Mouse (Mus musculus) heart, postnatal 36 days (tissue): Measurements from ENCODE around the gene Slc41a1. TPM values are rescaled to one million over a fixed set of nuclear protein-coding genes. Genes with fewer than 3 reads are reported as not detected.
"Not testable (repeated sequence)": the region's sequence is repeated elsewhere in the genome, so short reads cannot be mapped to it uniquely, and the experiment has no call there.

Experiments used
- DNase-seq, 2 experiments: peaks; one replicate each; pipeline ENCODE4 v3.0.0; 2021 to 2022
- intact Hi-C: fragments of 180-260 bp; cut with DNase I; formaldehyde crosslinking; loops from one replicate; pipeline ENCODE4 v1.15.1; 2025
- total RNA-seq, 2 experiments: library from RNA; stranded (reverse); gene quantifications; 2 replicates each; pipeline ENCODE4 v1.2.3; 2021

Slc41a1 gene
- 10 to 100 TPM; 51.7 to 66.5 TPM for total RNA-seq

GRCm38 (mm10) chr1:131827207-131827786, at the start of gene Slc41a1:
Gene Slc41a1 (plus strand): TSS chr1:131827493.
- peak in 1 of 2 experiments; percentile 12 for DNase-seq

DNA sequence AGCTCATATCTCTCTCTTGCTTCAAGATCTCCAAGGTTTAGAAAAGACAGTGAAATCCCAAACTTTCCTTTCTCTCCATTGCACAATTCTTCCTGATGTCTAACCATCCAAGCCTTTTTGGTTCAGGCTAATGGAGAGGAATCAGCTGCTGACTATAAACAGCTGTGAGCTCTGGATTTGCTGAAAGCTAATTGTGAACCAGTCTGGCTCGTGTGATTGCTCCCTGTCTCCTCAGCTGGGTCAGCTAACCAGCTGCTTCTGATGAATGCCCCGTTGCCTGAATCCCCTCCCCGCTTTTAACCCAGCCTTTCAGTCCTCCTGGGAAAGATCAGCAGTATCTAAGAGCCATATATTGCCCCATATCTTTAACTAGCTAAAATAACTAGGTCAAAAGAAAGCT, 32.7 kb upstream of the Slc41a1 start:
- intact Hi-C loops, result no loop called here
- no peak for DNase-seq

More at GRCm38 (mm10) chr1:131827207-131827786, at the start of gene Slc41a1:
- intact Hi-C loops, result no loop called here

- intact Hi-C loops, result no loop called here
- no peak for DNase-seq
Observed at GRCm38 (mm10) chr1:131795171-131795570, 32.1 kb upstream of the Slc41a1 start.

GRCm38 (mm10) chr1:131797202-131797909, 29.9 kb upstream of the Slc41a1 start, which contains the start of gene Pm20d1:
Gene Pm20d1 (plus strand): TSS chr1:131797381.
- intact Hi-C loops, result no loop called here

DNA sequence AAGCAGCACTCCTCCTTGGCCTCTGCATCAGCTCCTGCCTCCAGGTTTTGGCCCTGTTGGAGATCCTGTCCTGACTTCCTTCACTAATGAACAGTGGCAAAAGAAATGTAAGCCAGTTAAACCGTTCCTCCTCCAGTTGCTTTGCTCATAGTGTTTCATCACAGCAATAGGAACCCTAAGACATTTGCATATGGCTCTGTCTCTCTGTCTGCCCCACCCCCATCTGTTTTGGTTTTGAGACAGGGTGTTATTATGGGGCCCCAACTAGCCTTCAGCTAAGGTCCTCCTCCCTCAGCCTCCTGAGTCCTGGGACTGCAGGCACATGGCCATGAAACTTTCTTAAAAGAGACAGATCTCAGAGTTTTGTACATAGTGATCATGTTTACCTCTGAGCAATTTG, 27.3 kb upstream of the Slc41a1 start:
- intact Hi-C loops, result no loop called here
- no peak for DNase-seq

More at GRCm38 (mm10) chr1:131797202-131797909, 29.9 kb upstream of the Slc41a1 start, which contains the start of gene Pm20d1:
- peak; percentile 44 to 49 for DNase-seq

GRCm38 (mm10) chr1:131801071-131801470, 26.2 kb upstream of the Slc41a1 start:
- no peak for DNase-seq
- intact Hi-C loops, result no loop called here

DNA sequence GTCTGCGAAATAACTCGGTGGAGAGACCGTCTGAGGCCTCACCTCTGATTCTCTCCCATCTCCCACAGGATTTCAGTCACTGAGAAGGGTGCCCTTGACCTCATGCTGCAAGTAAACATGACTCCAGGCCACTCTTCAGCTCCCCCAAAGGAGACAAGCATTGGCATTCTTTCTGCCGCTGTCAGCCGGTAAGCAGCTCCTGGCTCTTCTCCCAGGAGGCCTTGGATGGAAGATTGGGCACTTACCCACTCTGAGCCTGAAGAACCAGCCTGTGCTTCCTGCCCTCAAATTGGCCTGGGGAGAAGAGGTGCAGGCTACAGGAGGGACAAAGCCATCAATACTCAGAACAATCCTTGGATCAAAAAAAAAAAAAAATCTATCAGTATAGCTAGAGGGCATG, 24.6 kb upstream of the Slc41a1 start:
- intact Hi-C loops, result no loop called here

GRCm38 (mm10) chr1:131804166-131804565, 23.1 kb upstream of the Slc41a1 start:
- DNase-seq, result no peak
- intact Hi-C loops, result no loop called here

More for the DNA sequence above, 24.6 kb upstream of the Slc41a1 start:
- DNase-seq, result peak; percentile 24 to 28

GRCm38 (mm10) chr1:131808986-131809385, 18.3 kb upstream of the Slc41a1 start:
- intact Hi-C loops, result no loop called here
- no peak for DNase-seq

DNA sequence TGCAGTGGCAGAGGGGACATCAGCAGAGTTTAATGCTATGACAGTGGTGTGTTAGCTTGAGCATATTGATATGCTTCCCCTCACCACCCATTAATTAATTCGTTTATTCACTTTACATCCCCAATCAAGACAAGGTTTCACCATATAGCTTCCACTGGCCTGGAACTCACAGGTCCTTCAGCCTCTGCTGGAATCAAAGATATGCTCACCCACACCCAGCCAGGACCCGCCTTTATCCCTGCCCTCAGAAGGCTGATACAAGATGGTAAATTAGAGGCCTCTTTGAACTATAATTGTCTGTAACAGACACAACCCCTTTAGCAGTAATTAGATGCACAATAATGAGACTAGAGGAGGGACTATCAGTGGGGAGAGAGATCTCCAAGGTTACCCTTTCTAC, 17.6 kb upstream of the Slc41a1 start:
- intact Hi-C loops, result no loop called here

GRCm38 (mm10) chr1:131811393-131811792, 15.9 kb upstream of the Slc41a1 start:
- intact Hi-C loops, result no loop called here
- no peak for DNase-seq

More for the DNA sequence above, 17.6 kb upstream of the Slc41a1 start:
- no peak for DNase-seq

DNA sequence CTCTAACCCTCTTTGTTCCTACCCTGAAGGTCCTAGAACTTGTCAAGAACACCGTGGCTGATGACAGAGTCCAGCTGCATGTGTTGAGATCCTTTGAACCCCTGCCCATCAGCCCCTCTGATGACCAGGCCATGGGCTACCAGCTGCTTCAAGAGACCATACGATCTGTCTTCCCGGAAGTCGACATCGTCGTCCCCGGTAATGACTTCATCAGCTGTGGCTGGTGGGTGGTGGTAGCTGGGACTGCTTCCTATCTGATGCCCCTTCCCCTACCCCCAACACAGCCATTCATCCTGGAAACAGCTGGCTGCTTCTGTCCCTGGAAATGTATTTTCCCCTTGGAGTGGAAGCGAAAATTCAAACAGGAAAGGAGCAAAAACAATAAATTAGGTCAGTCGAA, 15.3 kb upstream of the Slc41a1 start:
- DNase-seq, result no peak
- intact Hi-C loops, result no loop called here

GRCm38 (mm10) chr1:131812631-131813295, 14.5 kb upstream of the Slc41a1 start:
- intact Hi-C loops, result no loop called here
- DNase-seq, result no peak

GRCm38 (mm10) chr1:131813731-131814130, 13.6 kb upstream of the Slc41a1 start:
- intact Hi-C loops, result no loop called here
- DNase-seq, result no peak

DNA sequence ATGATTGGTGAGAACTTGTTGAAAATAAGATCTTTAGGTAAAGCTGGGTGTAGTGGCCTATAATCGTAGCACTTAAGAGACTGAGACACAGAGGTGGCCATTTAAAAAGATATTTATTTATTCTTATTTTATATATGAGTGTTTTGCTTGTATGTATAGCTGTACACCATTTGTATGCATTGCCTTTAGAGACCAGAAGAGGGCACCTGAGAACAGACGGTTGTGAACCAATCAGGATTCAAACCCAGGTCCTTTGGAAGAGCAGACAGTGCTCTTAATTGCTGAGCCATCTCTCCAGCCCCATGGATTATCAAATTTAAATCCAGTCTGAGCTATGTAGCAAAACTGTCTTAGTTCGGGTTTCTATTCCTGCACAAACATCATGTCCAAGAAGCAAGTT, 13.1 kb upstream of the Slc41a1 start:
- intact Hi-C loops, result no loop called here
- no peak for DNase-seq

- intact Hi-C loops, result no loop called here
- DNase-seq, result no peak
Observed at GRCm38 (mm10) chr1:131816886-131817285, 10.4 kb upstream of the Slc41a1 start.

- intact Hi-C loops, DNase-seq: not testable (repeated sequence)
Observed at GRCm38 (mm10) chr1:131820353-131820752, 6.9 kb upstream of the Slc41a1 start.

DNA sequence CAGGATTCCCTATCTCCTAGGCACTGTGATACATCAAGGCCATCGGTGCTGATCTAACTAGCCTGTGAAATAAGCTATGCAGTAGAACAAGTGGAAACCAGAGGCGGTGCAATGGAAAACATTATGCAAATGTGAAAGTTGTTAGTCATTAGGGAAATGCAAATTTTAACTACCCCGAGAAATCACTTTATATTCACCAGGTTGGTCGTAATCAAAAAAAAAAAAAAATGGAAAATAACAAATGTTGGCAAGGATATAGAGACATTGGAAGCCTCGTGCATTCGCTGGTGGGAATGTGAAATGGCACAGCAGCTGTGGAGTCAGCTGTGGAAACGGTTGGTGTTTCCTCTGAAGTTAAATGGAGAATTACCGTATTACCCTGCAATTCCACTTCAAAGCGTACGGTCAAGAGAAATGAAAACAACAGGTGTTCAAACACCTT, 6.4 kb upstream of the Slc41a1 start:
- intact Hi-C loops, result no loop called here
- no peak for DNase-seq

DNA sequence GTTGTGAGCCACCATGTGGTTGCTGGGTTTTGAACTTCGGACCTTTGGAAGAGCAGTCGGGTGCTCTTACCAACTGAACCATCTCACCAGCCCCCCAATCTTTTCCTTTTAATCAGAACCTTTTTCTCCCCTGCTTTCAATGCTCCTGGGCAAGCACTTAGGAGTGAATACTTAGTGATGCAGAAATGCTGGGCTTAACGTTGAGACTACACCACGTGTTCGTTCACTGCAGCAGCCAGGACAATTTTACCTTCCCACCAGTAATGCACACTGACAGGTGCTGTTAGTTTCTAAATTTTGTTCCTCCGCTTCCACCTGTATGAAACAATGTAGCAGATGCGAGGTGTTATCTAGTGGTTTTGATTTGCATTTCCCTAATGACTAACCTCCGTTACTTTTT, 5.0 kb upstream of the Slc41a1 start:
- DNase-seq, result no peak
- intact Hi-C loops, result no loop called here

DNA sequence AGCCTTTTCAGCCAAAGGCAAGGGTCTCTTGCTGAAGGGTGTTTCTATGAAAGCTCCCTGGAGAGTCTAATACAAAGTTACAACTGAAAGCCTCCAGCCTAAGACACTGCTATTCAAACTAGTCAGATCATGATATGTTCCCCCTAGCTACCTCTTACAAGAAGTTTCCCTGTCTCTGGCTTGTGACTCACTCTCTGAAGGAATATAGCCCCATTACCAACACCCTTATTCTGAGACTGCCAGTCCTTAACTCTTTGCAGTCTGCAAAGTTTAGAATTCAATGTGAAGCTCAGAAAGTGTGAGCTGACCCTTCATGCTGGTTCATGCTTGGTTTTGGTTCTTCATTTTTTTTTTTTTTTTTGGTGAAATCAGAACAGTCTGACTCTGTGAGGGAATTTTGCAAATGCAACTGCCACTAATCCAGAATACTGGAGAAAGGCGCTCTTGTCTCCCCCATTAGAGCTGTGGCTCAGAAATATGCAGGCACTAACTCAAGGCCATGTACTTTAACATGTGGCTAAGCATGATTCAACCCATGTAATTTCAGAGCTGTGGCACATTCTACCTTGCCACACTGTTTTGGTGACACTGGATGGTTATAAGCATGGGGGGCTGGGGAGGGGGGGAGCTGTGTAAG, 4.3 kb upstream of the Slc41a1 start:
- no peak for DNase-seq
- intact Hi-C loops, result no loop called here

- intact Hi-C loops, result no loop called here
- DNase-seq, result no peak
Observed at GRCm38 (mm10) chr1:131823563-131823962, 3.7 kb upstream of the Slc41a1 start.
